Mouse (Mus musculus) bone marrow macrophage, adult 2 months (primary cell): Measurements from ENCODE around the gene Art4.

Experiments
- CTCF ChIP-seq: IDR thresholded peaks from 2 replicates; pipeline ENCODE4 v1.5.1; 2012; ENCODE audit warnings: low read depth, mild to moderate bottlenecking, low read length, moderate library complexity
- POLR2A ChIP-seq: IDR thresholded peaks from 2 replicates; pipeline ENCODE4 v1.6.1; 2012; ENCODE audit warnings: mild to moderate bottlenecking, low read depth, low read length, borderline replicate concordance

DNA sequence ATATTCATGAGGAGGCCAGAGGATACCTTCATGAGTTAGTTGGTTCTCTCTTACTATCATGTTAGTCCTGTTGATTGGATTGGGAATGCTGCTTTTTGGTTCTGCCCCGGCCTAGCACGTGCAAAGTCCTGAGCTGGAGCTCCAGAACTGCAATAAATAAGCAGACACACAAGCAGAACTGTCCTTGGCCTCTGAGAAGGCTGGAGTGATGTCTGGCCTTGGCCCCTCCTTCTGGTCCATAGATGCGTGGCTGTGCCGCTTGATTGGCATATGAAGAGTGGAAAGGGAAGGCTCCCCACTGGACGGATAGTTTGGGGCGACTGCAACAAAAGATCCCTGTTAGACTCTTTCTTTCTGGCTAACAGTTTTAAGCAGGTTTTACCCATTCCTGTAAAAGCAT lies 31.5 kb upstream of the Art4 start:
- no peak for TF ChIP-seq CTCF
- TF ChIP-seq POLR2A: no peak
